Mouse (Mus musculus) cortical plate, adult 2 months (tissue): Measurements from ENCODE around the gene Tnnt1.

Experiments used
- CTCF ChIP-seq: fragments of 200-500 bp; IDR thresholded peaks from 2 replicates; pipeline ENCODE4 v1.5.1; 2011; ENCODE audit warnings: mild to moderate bottlenecking, control low read depth, low read length; ENCODE audit not compliant: insufficient read depth; ENCODE audit errors: extremely low read depth
- POLR2A ChIP-seq: fragments of 200-500 bp; IDR thresholded peaks from 2 replicates; pipeline ENCODE4 v1.6.1; 2011; ENCODE audit warnings: mild to moderate bottlenecking, low read length, control low read depth; ENCODE audit not compliant: insufficient read depth; ENCODE audit errors: extremely low read depth

- no peak for TF ChIP-seq POLR2A
- TF ChIP-seq CTCF, result no peak
Measured at GRCm38 (mm10) chr7:4508739-4509116, 7.5 kb downstream of the Tnnt1 start.
